Mouse (Mus musculus) CD4-positive, CD25-positive, alpha-beta regulatory T cell, adult 4 months (primary cell): ENCODE data around the gene Myrip. TPM values are rescaled to one million over a fixed set of nuclear protein-coding genes. Genes with fewer than 3 reads are reported as not detected.
A peak's percentile ranks its signal among the peaks of the same experiment; 100 is the strongest.

Experiments used
- ATAC-seq: one replicate; pipeline ENCODE4 v1.8.0; 2017
- polyA plus RNA-seq, 2 experiments: library from polyadenylated mRNA; unstranded; fragments of 100-300 nt; shearing (Covaris generic); gene quantifications; one replicate each; pipeline ENCODE4 v1.2.1; 2017

Myrip gene
- polyA plus RNA-seq, 2 experiments from 2014 or later, result not detected

GRCm38 (mm10) chr9:120339975-120340695 is 38.8 kb downstream of the Myrip start:
- peak; percentile 93 for ATAC-seq

- no peak for ATAC-seq
Measured at GRCm38 (mm10) chr9:120343123-120343790, 41.9 kb downstream of the Myrip start.

- ATAC-seq, result no peak
Measured at GRCm38 (mm10) chr9:120345651-120346151, 44.4 kb downstream of the Myrip start.

- no peak for ATAC-seq
Measured at GRCm38 (mm10) chr9:120349145-120349544, 47.8 kb downstream of the Myrip start.

GRCm38 (mm10) chr9:120350346-120350745 is 49.0 kb downstream of the Myrip start:
- ATAC-seq, result no peak

GRCm38 (mm10) chr9:120351061-120351460 is 49.7 kb downstream of the Myrip start:
- no peak for ATAC-seq

- no peak for ATAC-seq
Measured at GRCm38 (mm10) chr9:120351474-120351873, 50.2 kb downstream of the Myrip start.

- ATAC-seq, result no peak
Measured at GRCm38 (mm10) chr9:120353036-120353435, 51.7 kb downstream of the Myrip start.

GRCm38 (mm10) chr9:120353967-120354366 is 52.7 kb downstream of the Myrip start:
- no peak for ATAC-seq

GRCm38 (mm10) chr9:120354550-120355345 is 53.4 kb downstream of the Myrip start:
- no peak for ATAC-seq

GRCm38 (mm10) chr9:120356490-120356889 is 55.2 kb downstream of the Myrip start:
- ATAC-seq, result no peak

- no peak for ATAC-seq
Measured at GRCm38 (mm10) chr9:120358060-120358459, 56.7 kb downstream of the Myrip start.

- no peak for ATAC-seq
Measured at GRCm38 (mm10) chr9:120360397-120361177, 59.3 kb downstream of the Myrip start.

GRCm38 (mm10) chr9:120361656-120362055 is 60.3 kb downstream of the Myrip start:
- ATAC-seq, result no peak

GRCm38 (mm10) chr9:120362684-120363083 is 61.4 kb downstream of the Myrip start:
- ATAC-seq, result no peak

- no peak for ATAC-seq
Measured at GRCm38 (mm10) chr9:120364653-120365283, 63.5 kb downstream of the Myrip start.

GRCm38 (mm10) chr9:120367526-120367925 is 66.2 kb downstream of the Myrip start:
- no peak for ATAC-seq

GRCm38 (mm10) chr9:120371633-120372032 is 70.3 kb downstream of the Myrip start:
- ATAC-seq, result no peak

GRCm38 (mm10) chr9:120372347-120372746 is 71.0 kb downstream of the Myrip start:
- no peak for ATAC-seq

GRCm38 (mm10) chr9:120377726-120378125 is 76.4 kb downstream of the Myrip start:
- ATAC-seq, result no peak

GRCm38 (mm10) chr9:120395188-120395587 is 93.9 kb downstream of the Myrip start:
- ATAC-seq, result no peak
